Mouse (Mus musculus): ENCODE measurements around the gene H2-DMb1. TPM values are rescaled to one million over a fixed set of nuclear protein-coding genes. Genes with fewer than 3 reads are reported as not detected.

H2-DMb1 gene
- total and polyA plus RNA-seq, 3 experiments: 60.7 to 147 (median 102) TPM

DNA sequence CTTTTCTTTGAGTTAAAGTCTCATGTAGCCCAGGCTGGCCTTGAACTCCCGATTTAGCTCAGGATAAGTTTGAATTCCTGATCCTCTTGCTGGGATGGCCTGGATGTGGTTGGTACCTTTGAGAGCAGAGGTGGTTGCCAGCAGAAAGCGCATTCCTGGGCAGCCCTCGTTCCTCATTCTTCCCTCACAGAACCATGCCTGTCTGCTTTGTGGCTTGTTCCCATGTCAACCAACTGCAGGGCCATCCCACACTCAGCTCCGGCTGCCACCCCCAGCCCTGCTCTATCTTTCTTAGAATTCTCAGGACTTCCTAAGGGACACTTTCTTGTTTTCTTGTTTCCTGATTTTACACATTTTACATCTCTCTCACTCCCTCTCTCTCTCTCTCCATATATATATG lies 11.4 kb upstream of the H2-DMb1 start:
- dilution Hi-C loops (cut with MboI; ENCODE audit: extremely low pct_ligation_motif_present, extremely low pct_unique_long_range_greater_than_20kb, low sequenced_read_pairs): no loop called here
- no peak overlapping the region for H3K4me3 ChIP-seq (replicated peaks in 1 of 3; ENCODE audit: low read depth in 2 of 3, low read length in 2 of 3, poor library complexity in 1 of 3)
- no peak overlapping the region for H3K4me2 ChIP-seq (ENCODE audit: insufficient read depth, low read depth, poor library complexity, severe bottlenecking)
- H3K79me2 ChIP-seq (replicated peaks; ENCODE audit: control insufficient read depth, extremely low read depth, insufficient read depth, poor library complexity, severe bottlenecking): peaks cover 5% of the 10 kb centered on the region
- H3K27ac ChIP-seq (ENCODE audit: insufficient read depth, low read depth): no peak overlapping the region
- DNase-seq (ENCODE audit: extremely low read depth): no peak
- TF ChIP-seq BHLHE40 (IDR thresholded peaks at IDR 0.05; ENCODE audit: low read depth, low read length) (no peak), JUN (IDR thresholded peaks at IDR 0.05; ENCODE audit: insufficient read depth, low read depth, low read length) (no peak), MEF2A (IDR thresholded peaks at IDR 0.05; ENCODE audit: borderline replicate concordance, low read depth, low read length) (no peak), NRF1 (IDR thresholded peaks at IDR 0.05; ENCODE audit: low read depth, low read length) (no peak), RAD21 (IDR thresholded peaks at IDR 0.05; ENCODE audit: low read depth, low read length) (no peak), MXI1 (IDR thresholded peaks at IDR 0.05; ENCODE audit: low read depth, low read length) (no peak), ZKSCAN1 (IDR thresholded peaks at IDR 0.05; ENCODE audit: borderline replicate concordance, low read depth, low read length) (no peak)
- H3K4me1 ChIP-seq (ENCODE audit: control insufficient read depth in 1 of 2, insufficient read depth in 2 of 2): peaks cover 18 to 45% of the 10 kb centered on the region in 2 experiments
- H3K9me3 ChIP-seq (replicated peaks; ENCODE audit: low read length): no peaks in the 10 kb centered on the region
- in situ Hi-C loops (cut with MboI; ENCODE audit: low pct_ligation_motif_present, low pct_unique_long_range_greater_than_20kb, low sequenced_read_pairs): no loop called here
- H3K9ac ChIP-seq (ENCODE audit: insufficient read depth, low read depth): no peak overlapping the region
- H3K36me3 ChIP-seq (replicated peaks in 1 of 2; ENCODE audit: control insufficient read depth in 1 of 2, insufficient read depth in 1 of 2, low read length in 1 of 2): peaks cover 6 to 39% of the 10 kb centered on the region in 2 experiments
- H3K27me3 ChIP-seq (replicated peaks): no peaks in the 10 kb centered on the region

DNA sequence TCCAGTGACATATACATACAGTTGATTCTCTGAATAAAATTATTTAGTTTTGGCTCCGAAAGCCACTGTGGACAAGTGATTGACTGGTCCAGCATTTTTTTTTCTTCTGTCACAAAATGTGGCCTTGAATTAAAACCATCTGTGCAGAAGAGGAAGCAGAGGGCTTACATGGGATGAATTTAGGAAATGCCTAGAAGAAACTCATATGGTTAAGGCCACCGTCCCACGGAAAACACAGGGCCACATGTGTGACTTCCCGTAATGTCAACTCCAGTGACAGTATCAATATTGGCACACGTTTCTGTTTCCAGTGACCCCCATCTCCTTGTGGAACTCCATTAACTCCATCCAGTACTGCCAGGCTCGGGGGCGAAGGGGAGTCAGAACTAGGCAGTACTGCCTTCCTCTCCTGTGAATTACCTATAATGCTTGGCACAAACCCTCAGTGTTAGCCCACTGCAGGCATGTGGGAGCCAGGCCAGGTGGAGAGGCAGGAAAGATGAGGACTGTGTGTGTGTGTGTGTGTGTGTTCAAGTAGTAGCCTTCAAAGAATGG lies 10.3 kb upstream of the H2-DMb1 start:
- Histone ChIP-seq H3K9ac (ENCODE audit: insufficient read depth, low read depth) (no peak overlapping the region), H3K36me3 (replicated peaks in 1 of 2; ENCODE audit: control insufficient read depth in 1 of 2, insufficient read depth in 1 of 2, low read length in 1 of 2) (peaks cover 6 to 32% of the 10 kb centered on the region in 2 experiments), H3K27me3 (replicated peaks) (no peaks in the 10 kb centered on the region), H3K79me2 (replicated peaks; ENCODE audit: control insufficient read depth, extremely low read depth, insufficient read depth, poor library complexity, severe bottlenecking) (peaks cover 5% of the 10 kb centered on the region), H3K27ac (ENCODE audit: insufficient read depth, low read depth) (no peak overlapping the region), H3K4me2 (ENCODE audit: insufficient read depth, low read depth, poor library complexity, severe bottlenecking) (peak overlapping the region; percentile 24; the same call in 1 of the 2 replicates), H3K4me1 (ENCODE audit: control insufficient read depth in 1 of 2, insufficient read depth in 2 of 2) (peaks cover 18 to 44% of the 10 kb centered on the region in 2 experiments), H3K9me3 (replicated peaks; ENCODE audit: low read length) (no peaks in the 10 kb centered on the region), H3K4me3 (replicated peaks in 1 of 3; ENCODE audit: low read depth in 2 of 3, low read length in 2 of 3, poor library complexity in 1 of 3) (peak overlapping the region in 1 of 3 experiments; percentile 50)
- in situ Hi-C loops (cut with MboI; ENCODE audit: low pct_ligation_motif_present, low pct_unique_long_range_greater_than_20kb, low sequenced_read_pairs) (no loop called here), dilution Hi-C loops (cut with MboI; ENCODE audit: extremely low pct_ligation_motif_present, extremely low pct_unique_long_range_greater_than_20kb, low sequenced_read_pairs) (no loop called here)
- TF ChIP-seq TCF12 (IDR thresholded peaks at IDR 0.05; ENCODE audit: low read depth, low read length) (no peak), ZNF384 (IDR thresholded peaks at IDR 0.05; ENCODE audit: low read depth, low read length) (peak; percentile 40)
- no peak for DNase-seq (ENCODE audit: extremely low read depth)

DNA sequence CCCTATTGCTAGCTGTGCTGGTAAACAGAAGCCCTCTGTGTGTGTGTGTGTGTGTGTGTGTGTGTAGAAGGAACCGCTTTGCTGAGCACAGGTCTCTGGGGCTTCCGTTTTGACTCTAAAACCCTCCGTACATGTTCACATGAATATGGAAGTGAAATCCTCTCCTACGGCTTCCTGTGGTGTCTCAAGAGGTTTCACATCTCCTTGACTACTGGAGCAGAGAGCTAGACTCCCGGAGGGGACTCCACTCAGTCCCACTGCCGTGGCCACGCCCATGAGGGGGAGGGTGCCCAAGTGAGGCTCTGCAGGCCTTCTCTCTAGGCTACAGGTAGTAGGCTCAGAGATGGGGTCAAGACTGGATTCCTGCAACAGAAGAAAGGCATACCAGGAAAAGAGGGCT lies 9.8 kb upstream of the H2-DMb1 start, which contains the start of gene H2-DMb2:
Gene H2-DMb2, plus strand, starts transcription at position 275 of the 400 bp plus-strand sequence.
- in situ Hi-C loops (cut with MboI; ENCODE audit: low pct_ligation_motif_present, low pct_unique_long_range_greater_than_20kb, low sequenced_read_pairs): no loop called here
- peak within 1 kb of the TSS; percentile 24; the same call in 1 of the 2 replicates for H3K4me2 ChIP-seq (ENCODE audit: insufficient read depth, low read depth, poor library complexity, severe bottlenecking)
- H3K27ac ChIP-seq (ENCODE audit: insufficient read depth, low read depth): no peak within 1 kb of the TSS
- dilution Hi-C loops (cut with MboI; ENCODE audit: extremely low pct_ligation_motif_present, extremely low pct_unique_long_range_greater_than_20kb, low sequenced_read_pairs): no loop called here
- peak; percentile 97 for DNase-seq (ENCODE audit: extremely low read depth)
- H3K4me1 ChIP-seq (ENCODE audit: control insufficient read depth in 1 of 2, insufficient read depth in 2 of 2): peaks cover 18 to 46% of the 10 kb centered on the region in 2 experiments
- peaks cover 5% of the 10 kb centered on the region for H3K79me2 ChIP-seq (replicated peaks; ENCODE audit: control insufficient read depth, extremely low read depth, insufficient read depth, poor library complexity, severe bottlenecking)
- no peaks in the 10 kb centered on the region for H3K27me3 ChIP-seq (replicated peaks)
- peak within 1 kb of the TSS in 1 of 3 experiments; percentile 50 for H3K4me3 ChIP-seq (replicated peaks in 1 of 3; ENCODE audit: low read depth in 2 of 3, low read length in 2 of 3, poor library complexity in 1 of 3)
- no peak within 1 kb of the TSS for H3K9ac ChIP-seq (ENCODE audit: insufficient read depth, low read depth)
- no peaks in the 10 kb centered on the region for H3K9me3 ChIP-seq (replicated peaks; ENCODE audit: low read length)
- peaks cover 9 to 30% of the 10 kb centered on the region in 2 experiments for H3K36me3 ChIP-seq (replicated peaks in 1 of 2; ENCODE audit: control insufficient read depth in 1 of 2, insufficient read depth in 1 of 2, low read length in 1 of 2)
- no peak for TF ChIP-seq ZC3H11A (IDR thresholded peaks at IDR 0.05; ENCODE audit: low read depth, low read length)
- no peak for TF ChIP-seq TBP (conservative IDR thresholded peaks at IDR 0.05; ENCODE audit: low read depth, low read length)
- no peak for TF ChIP-seq E2F4 (IDR thresholded peaks at IDR 0.05; ENCODE audit: insufficient replicate concordance, low read depth, low read length)
- TF ChIP-seq IRF4 (IDR thresholded peaks at IDR 0.05; ENCODE audit: low read depth, low read length): peak; percentile 98
- TF ChIP-seq ZNF384 (IDR thresholded peaks at IDR 0.05; ENCODE audit: low read depth, low read length): no peak
- peak; percentile 80 for TF ChIP-seq MEF2A (IDR thresholded peaks at IDR 0.05; ENCODE audit: borderline replicate concordance, low read depth, low read length)
- no peak for TF ChIP-seq ZMIZ1 (IDR thresholded peaks at IDR 0.05; ENCODE audit: low read depth, low read length)
- no peak for TF ChIP-seq MAZ (IDR thresholded peaks at IDR 0.05; ENCODE audit: low read depth, low read length)
- TF ChIP-seq EP300 (IDR thresholded peaks at IDR 0.05; ENCODE audit: low read length): peak; percentile 98
- TF ChIP-seq ELF1 (IDR thresholded peaks at IDR 0.05; ENCODE audit: low read depth, low read length): peak; percentile 66; the same call in 1 of the 2 replicates
- no peak; the same call in 1 of the 2 replicates for TF ChIP-seq MXI1 (IDR thresholded peaks at IDR 0.05; ENCODE audit: low read depth, low read length)
- no peak for TF ChIP-seq RAD21 (IDR thresholded peaks at IDR 0.05; ENCODE audit: low read depth, low read length)
- peak; percentile 92 for TF ChIP-seq ETS1 (conservative IDR thresholded peaks at IDR 0.05; ENCODE audit: low read depth, low read length)
- TF ChIP-seq JUND (conservative IDR thresholded peaks at IDR 0.05; ENCODE audit: low read depth, low read length): no peak
- TF ChIP-seq POLR2AphosphoS2 (IDR thresholded peaks at IDR 0.05; ENCODE audit: low read depth, low read length): no peak
- TF ChIP-seq SIN3A (IDR thresholded peaks at IDR 0.05; ENCODE audit: low read length): 0 out of 2 replicates have a peak, but pooled peaks have one; percentile 43
- TF ChIP-seq JUN (IDR thresholded peaks at IDR 0.05; ENCODE audit: insufficient read depth, low read depth, low read length): peak; percentile 50; the same call in 1 of the 2 replicates
- TF ChIP-seq POLR2A (IDR thresholded peaks at IDR 0.05; ENCODE audit: low read depth, low read length): no peak
- TF ChIP-seq ZKSCAN1 (IDR thresholded peaks at IDR 0.05; ENCODE audit: borderline replicate concordance, low read depth, low read length): no peak
- no peak for TF ChIP-seq SMC3 (IDR thresholded peaks at IDR 0.05; ENCODE audit: low read depth, low read length)
- peak; percentile 82 for TF ChIP-seq TCF12 (IDR thresholded peaks at IDR 0.05; ENCODE audit: low read depth, low read length)
